Mouse (Mus musculus) myocyte (in vitro differentiated cells): ENCODE measurements at regions not wholly inside any gene's neighbourhood (a gene's known extent, or its start where the extent isn't known, plus 50 kb on each side); places are given as distances from the start of the nearest gene placed in this dataset.

Experiments
- CEBPB ChIP-seq: IDR thresholded peaks from 2 replicates; pipeline ENCODE4 v1.6.1; 2011; ENCODE audit warnings: mild to moderate bottlenecking, moderate library complexity; ENCODE audit not compliant: poor library complexity, insufficient read depth, severe bottlenecking
- E2F4 ChIP-seq: IDR thresholded peaks from one replicate; pipeline ENCODE4 v1.6.1; 2011; ENCODE audit warnings: mild to moderate bottlenecking, control low read depth, moderate library complexity; ENCODE audit not compliant: insufficient read depth
- MAX ChIP-seq: IDR thresholded peaks from one replicate; pipeline ENCODE4 v1.6.1; 2011; ENCODE audit warnings: low read depth, mild to moderate bottlenecking, control low read depth
- MYOD1 ChIP-seq, 3 experiments: IDR thresholded peaks; one replicate each; pipeline ENCODE4 v1.6.1; 2011; ENCODE audit warnings: control low read depth in 2 of 3, low read depth in 2 of 3, mild to moderate bottlenecking in 2 of 3, moderate library complexity in 1 of 3; ENCODE audit not compliant: insufficient read length in 2 of 3, control insufficient read depth in 1 of 3
- MYOG ChIP-seq, 3 experiments: IDR thresholded peaks; one replicate each; pipeline ENCODE4 v1.6.1; 2011; ENCODE audit warnings: control low read depth in 2 of 3, low read depth in 2 of 3, mild to moderate bottlenecking in 2 of 3; ENCODE audit not compliant: insufficient read length in 2 of 3, control insufficient read depth in 1 of 3, insufficient read depth in 1 of 3
- POLR2A ChIP-seq: IDR thresholded peaks from one replicate; pipeline ENCODE4 v1.6.1; 2011; ENCODE audit warnings: low read depth, mild to moderate bottlenecking, control low read depth, moderate library complexity; ENCODE audit not compliant: insufficient read length
- POLR2AphosphoS2 ChIP-seq: IDR thresholded peaks from one replicate; pipeline ENCODE4 v1.6.1; 2011; ENCODE audit warnings: low read depth, control low read depth; ENCODE audit not compliant: insufficient read length
- REST ChIP-seq: IDR thresholded peaks from one replicate; pipeline ENCODE4 v1.6.1; 2011; ENCODE audit warnings: mild to moderate bottlenecking, control low read depth, moderate library complexity; ENCODE audit not compliant: insufficient read depth, insufficient read length
- SRF ChIP-seq: IDR thresholded peaks from one replicate; pipeline ENCODE4 v1.6.1; 2011; ENCODE audit warnings: low read depth; ENCODE audit not compliant: control insufficient read depth, insufficient read length
- TCF12 ChIP-seq: IDR thresholded peaks from one replicate; pipeline ENCODE4 v1.6.1; 2011; ENCODE audit warnings: mild to moderate bottlenecking, control low read depth; ENCODE audit not compliant: poor library complexity, insufficient read depth, severe bottlenecking
- TCF3 ChIP-seq: IDR thresholded peaks from one replicate; pipeline ENCODE4 v1.6.1; 2011; ENCODE audit warnings: low read depth, control low read depth; ENCODE audit not compliant: insufficient read length
- USF1 ChIP-seq: IDR thresholded peaks from one replicate; pipeline ENCODE4 v1.6.1; 2011; ENCODE audit warnings: low read depth, mild to moderate bottlenecking, control low read depth, moderate library complexity

GRCm38 (mm10) chr6:140342881-140343280 is 81.0 kb upstream of the Plekha5 start:
- TF ChIP-seq POLR2A (no peak), TCF3 (no peak), MAX (no peak), E2F4 (no peak), USF1 (no peak), MYOG (IDR thresholded peaks at IDR 0.05; ENCODE audit: control insufficient read depth in 1 of 3, insufficient read depth in 1 of 3, insufficient read length in 2 of 3, low read depth in 2 of 3) (no peak), TCF12 (no peak), POLR2AphosphoS2 (no peak), CEBPB (no peak), REST (no peak), MYOD1 (IDR thresholded peaks at IDR 0.05; ENCODE audit: control insufficient read depth in 1 of 3, insufficient read length in 2 of 3, low read depth in 2 of 3) (no peak), SRF (no peak)
